Mouse (Mus musculus): ENCODE results near the gene Hoxb5. TPM values are rescaled to one million over a fixed set of nuclear protein-coding genes. Genes with fewer than 3 reads are reported as not detected.

Gene Hoxb5
- polyA plus RNA-seq, 1 experiment = 0.22 TPM

GRCm38 (mm10) chr11:96301837-96302236, 1.3 kb upstream of the Hoxb5 start:
- Histone ChIP-seq H3K4me1 (replicated peaks; ENCODE audit: control insufficient read depth, insufficient read depth, low read length) (no peaks in the 10 kb centered on the region; the same call in 1 of the 2 replicates), H3K4me3 (ENCODE audit: control insufficient read depth, insufficient read depth, low read length) (no peak overlapping the region), H3K27ac (ENCODE audit: control insufficient read depth, insufficient read depth, low read length) (no peak overlapping the region), H3K27me3 (ENCODE audit: control insufficient read depth, insufficient read depth, low read length) (peaks cover 21% of the 10 kb centered on the region), H3K36me3 (ENCODE audit: control insufficient read depth, insufficient read depth, low read length) (no peaks in the 10 kb centered on the region)
- TF ChIP-seq CTCF (IDR thresholded peaks at IDR 0.05; ENCODE audit: borderline replicate concordance, control insufficient read depth, extremely low read depth, insufficient read depth, low read length, poor library complexity) (no peak), POLR2A (IDR thresholded peaks at IDR 0.05; ENCODE audit: control insufficient read depth, extremely low read depth, insufficient read depth, low read length, poor library complexity) (no peak)
- no peak for DNase-seq
- 80% methylated on average over 15 of the region's 15 CpGs for WGBS

- 68% methylated on average over 23 of the region's 23 CpGs for WGBS
- H3K27me3 ChIP-seq (ENCODE audit: control insufficient read depth, insufficient read depth, low read length) = peaks cover 15% of the 10 kb centered on the region
- H3K4me1 ChIP-seq (replicated peaks; ENCODE audit: control insufficient read depth, insufficient read depth, low read length) = no peaks in the 10 kb centered on the region; the same call in 1 of the 2 replicates
- no peaks in the 10 kb centered on the region for H3K36me3 ChIP-seq (ENCODE audit: control insufficient read depth, insufficient read depth, low read length)
- TF ChIP-seq CTCF (IDR thresholded peaks at IDR 0.05; ENCODE audit: borderline replicate concordance, control insufficient read depth, extremely low read depth, insufficient read depth, low read length, poor library complexity) = no peak
- no peak for DNase-seq
- no peak overlapping the region for H3K4me3 ChIP-seq (ENCODE audit: control insufficient read depth, insufficient read depth, low read length)
- no peak overlapping the region for H3K27ac ChIP-seq (ENCODE audit: control insufficient read depth, insufficient read depth, low read length)
Measured at GRCm38 (mm10) chr11:96302381-96303150, 570 bp upstream of the Hoxb5 start.

- no peak for TF ChIP-seq CTCF (IDR thresholded peaks at IDR 0.05; ENCODE audit: borderline replicate concordance, control insufficient read depth, extremely low read depth, insufficient read depth, low read length, poor library complexity)
- TF ChIP-seq POLR2A (IDR thresholded peaks at IDR 0.05; ENCODE audit: control insufficient read depth, extremely low read depth, insufficient read depth, low read length, poor library complexity) = no peak
- no peak overlapping the region for H3K27ac ChIP-seq (ENCODE audit: control insufficient read depth, insufficient read depth, low read length)
- no peak overlapping the region for H3K4me3 ChIP-seq (ENCODE audit: control insufficient read depth, insufficient read depth, low read length)
Measured at GRCm38 (mm10) chr11:96304381-96305195, 1.5 kb downstream of the Hoxb5 start.

GRCm38 (mm10) chr11:96305505-96306182, 2.5 kb downstream of the Hoxb5 start:
- H3K4me1 ChIP-seq (replicated peaks; ENCODE audit: control insufficient read depth, insufficient read depth, low read length) = no peaks in the 10 kb centered on the region
- H3K27me3 ChIP-seq (ENCODE audit: control insufficient read depth, insufficient read depth, low read length) = peaks cover 7% of the 10 kb centered on the region
- no peak overlapping the region for H3K4me3 ChIP-seq (ENCODE audit: control insufficient read depth, insufficient read depth, low read length)
- DNase-seq = no peak
- WGBS = 89% methylated on average over 6 of the region's 6 CpGs
- H3K27ac ChIP-seq (ENCODE audit: control insufficient read depth, insufficient read depth, low read length) = no peak overlapping the region
- no peaks in the 10 kb centered on the region for H3K36me3 ChIP-seq (ENCODE audit: control insufficient read depth, insufficient read depth, low read length)
- TF ChIP-seq CTCF (IDR thresholded peaks at IDR 0.05; ENCODE audit: borderline replicate concordance, control insufficient read depth, extremely low read depth, insufficient read depth, low read length, poor library complexity) (no peak), POLR2A (IDR thresholded peaks at IDR 0.05; ENCODE audit: control insufficient read depth, extremely low read depth, insufficient read depth, low read length, poor library complexity) (no peak)

More at GRCm38 (mm10) chr11:96304381-96305195, 1.5 kb downstream of the Hoxb5 start:
- WGBS = 29% methylated on average over 38 of the region's 38 CpGs
- H3K4me1 ChIP-seq (replicated peaks; ENCODE audit: control insufficient read depth, insufficient read depth, low read length) = no peaks in the 10 kb centered on the region
- no peaks in the 10 kb centered on the region for H3K36me3 ChIP-seq (ENCODE audit: control insufficient read depth, insufficient read depth, low read length)
- no peak for DNase-seq
- peaks cover 15% of the 10 kb centered on the region for H3K27me3 ChIP-seq (ENCODE audit: control insufficient read depth, insufficient read depth, low read length)

- no peak for TF ChIP-seq CTCF (IDR thresholded peaks at IDR 0.05; ENCODE audit: borderline replicate concordance, control insufficient read depth, extremely low read depth, insufficient read depth, low read length, poor library complexity)
- TF ChIP-seq POLR2A (IDR thresholded peaks at IDR 0.05; ENCODE audit: control insufficient read depth, extremely low read depth, insufficient read depth, low read length, poor library complexity) = no peak
- Histone ChIP-seq H3K36me3 (ENCODE audit: control insufficient read depth, insufficient read depth, low read length) (no peaks in the 10 kb centered on the region), H3K4me3 (ENCODE audit: control insufficient read depth, insufficient read depth, low read length) (no peak overlapping the region), H3K27me3 (ENCODE audit: control insufficient read depth, insufficient read depth, low read length) (peaks cover 7% of the 10 kb centered on the region), H3K27ac (ENCODE audit: control insufficient read depth, insufficient read depth, low read length) (no peak overlapping the region), H3K4me1 (replicated peaks; ENCODE audit: control insufficient read depth, insufficient read depth, low read length) (peaks cover 4% of the 10 kb centered on the region; the same call in 1 of the 2 replicates)
- 78% methylated on average over 7 of the region's 7 CpGs for WGBS
- no peak for DNase-seq
Measured at GRCm38 (mm10) chr11:96306183-96306907, 3.2 kb downstream of the Hoxb5 start.

- H3K27me3 ChIP-seq (ENCODE audit: control insufficient read depth, insufficient read depth, low read length) = peaks cover 7% of the 10 kb centered on the region
- H3K4me1 ChIP-seq (replicated peaks; ENCODE audit: control insufficient read depth, insufficient read depth, low read length) = peaks cover 6% of the 10 kb centered on the region; the same call in 1 of the 2 replicates
- no peak overlapping the region for H3K4me3 ChIP-seq (ENCODE audit: control insufficient read depth, insufficient read depth, low read length)
- 47% methylated on average over 13 of the region's 13 CpGs for WGBS
- H3K36me3 ChIP-seq (ENCODE audit: control insufficient read depth, insufficient read depth, low read length) = no peaks in the 10 kb centered on the region
- H3K27ac ChIP-seq (ENCODE audit: control insufficient read depth, insufficient read depth, low read length) = no peak overlapping the region
- no peak for DNase-seq
- TF ChIP-seq POLR2A (IDR thresholded peaks at IDR 0.05; ENCODE audit: control insufficient read depth, extremely low read depth, insufficient read depth, low read length, poor library complexity) = no peak
- TF ChIP-seq CTCF (IDR thresholded peaks at IDR 0.05; ENCODE audit: borderline replicate concordance, control insufficient read depth, extremely low read depth, insufficient read depth, low read length, poor library complexity) = no peak
Measured at GRCm38 (mm10) chr11:96306908-96307269, 3.8 kb downstream of the Hoxb5 start.
